Mouse (Mus musculus) CH12.LX (cell line): Measurements from ENCODE around the gene Il12rb1. TPM values are rescaled to one million over a fixed set of nuclear protein-coding genes. Genes with fewer than 3 reads are reported as not detected.

Source experiments
- DNase-seq: peaks from one replicate; pipeline ENCODE4 v3.0.0-alpha.2; 2013; ENCODE audit errors: extremely low read depth
- H3K27ac ChIP-seq: 2 replicates; pipeline ENCODE4 v1.5.1; 2012; ENCODE audit warnings: low read depth, mild to moderate bottlenecking, control low read depth, moderate library complexity; ENCODE audit not compliant: insufficient read depth
- H3K27me3 ChIP-seq: replicated peaks from 2 replicates; pipeline ENCODE3; 2012; ENCODE audit warnings: inconsistent platforms
- H3K36me3 ChIP-seq, 2 experiments: replicated peaks in 1 of 2; 2 replicates each; pipeline versions ENCODE3 to v1.6.1; 2012; ENCODE audit warnings: inconsistent platforms in 1 of 2, low read length in 1 of 2, mild to moderate bottlenecking in 1 of 2, mixed read lengths in 1 of 2, moderate library complexity in 1 of 2; ENCODE audit not compliant: control insufficient read depth in 1 of 2, insufficient read depth in 1 of 2
- H3K4me1 ChIP-seq, 2 experiments: 2 replicates each; pipeline ENCODE4 v1.6.1; 2012; ENCODE audit warnings: inconsistent platforms in 1 of 2, moderate library complexity in 1 of 2; ENCODE audit not compliant: insufficient read depth in 2 of 2, control insufficient read depth in 1 of 2
- H3K4me2 ChIP-seq: 2 replicates; pipeline ENCODE4 v1.6.1; 2012; ENCODE audit warnings: low read depth, mild to moderate bottlenecking, control low read depth; ENCODE audit not compliant: poor library complexity, insufficient read depth, severe bottlenecking
- H3K4me3 ChIP-seq, 3 experiments: fragments of 150-350 bp in 1 of 3; sonication (generic) in 1 of 3; replicated peaks in 1 of 3; 2 replicates each; pipeline versions ENCODE3 to v1.5.1; 2011 to 2012; ENCODE audit warnings: low read depth in 2 of 3, low read length in 2 of 3, mild to moderate bottlenecking in 2 of 3, moderate library complexity in 2 of 3, control low read depth in 1 of 3, improper control_type of control experiment in 1 of 3, inconsistent platforms in 1 of 3, mixed read lengths in 1 of 3; ENCODE audit not compliant: poor library complexity in 1 of 3
- H3K79me2 ChIP-seq: replicated peaks from 2 replicates; pipeline ENCODE4 v1.6.1; 2012; ENCODE audit warnings: mild to moderate bottlenecking, moderate library complexity; ENCODE audit not compliant: control insufficient read depth, poor library complexity, insufficient read depth, severe bottlenecking; ENCODE audit errors: extremely low read depth
- H3K9ac ChIP-seq: 2 replicates; pipeline ENCODE4 v1.6.1; 2012; ENCODE audit warnings: low read depth, mild to moderate bottlenecking, control low read depth, moderate library complexity; ENCODE audit not compliant: insufficient read depth
- H3K9me3 ChIP-seq: replicated peaks from 2 replicates; pipeline ENCODE3; 2012; ENCODE audit warnings: low read length, inconsistent platforms, mixed read lengths
- CHD1 ChIP-seq: IDR thresholded peaks from 2 replicates; pipeline ENCODE4 v1.6.1; 2012; ENCODE audit warnings: low read depth, low read length, improper control_type of control experiment, inconsistent platforms
- EP300 ChIP-seq: IDR thresholded peaks from 2 replicates; pipeline ENCODE4 v1.6.1; 2011; ENCODE audit warnings: low read length, improper control_type of control experiment
- GABPA ChIP-seq: IDR thresholded peaks from 2 replicates; pipeline ENCODE4 v1.6.1; 2012; ENCODE audit warnings: low read depth, low read length, improper control_type of control experiment, inconsistent platforms; ENCODE audit not compliant: insufficient replicate concordance
- HCFC1 ChIP-seq: IDR thresholded peaks from 2 replicates; pipeline ENCODE4 v1.6.1; 2012; ENCODE audit warnings: low read depth, mild to moderate bottlenecking, inconsistent platforms, low read length, improper control_type of control experiment
- IRF4 ChIP-seq: IDR thresholded peaks from 2 replicates; pipeline ENCODE4 v1.6.1; 2014; ENCODE audit warnings: low read depth, mild to moderate bottlenecking, inconsistent platforms, low read length, improper control_type of control experiment
- JUN ChIP-seq: IDR thresholded peaks from 2 replicates; pipeline ENCODE4 v1.6.1; 2011; ENCODE audit warnings: low read depth, mild to moderate bottlenecking, low read length, improper control_type of control experiment, moderate library complexity; ENCODE audit not compliant: insufficient read depth
- JUND ChIP-seq: conservative IDR thresholded peaks from 2 replicates; pipeline ENCODE4 v1.6.1; 2011; ENCODE audit warnings: low read depth, low read length, improper control_type of control experiment
- MAFK ChIP-seq: IDR thresholded peaks from 2 replicates; pipeline ENCODE4 v1.6.1; 2011; ENCODE audit warnings: low read length, improper control_type of control experiment; ENCODE audit not compliant: insufficient replicate concordance
- MYC ChIP-seq: IDR thresholded peaks from 2 replicates; pipeline ENCODE4 v1.6.1; 2011; ENCODE audit warnings: low read depth, mild to moderate bottlenecking, improper control_type of control experiment, low read length
- NELFE ChIP-seq: IDR thresholded peaks from 2 replicates; pipeline ENCODE4 v1.6.1; 2011; ENCODE audit warnings: low read depth, low read length, improper control_type of control experiment
- RAD21 ChIP-seq: IDR thresholded peaks from 2 replicates; pipeline ENCODE4 v1.6.1; 2011; ENCODE audit warnings: low read depth, mild to moderate bottlenecking, low read length, improper control_type of control experiment, moderate library complexity
- RCOR1 ChIP-seq: conservative IDR thresholded peaks from 2 replicates; pipeline ENCODE4 v1.6.1; 2012; ENCODE audit warnings: low read depth, mild to moderate bottlenecking, inconsistent platforms, low read length, improper control_type of control experiment
- UBTF ChIP-seq: IDR thresholded peaks from 2 replicates; pipeline ENCODE4 v1.6.1; 2012; ENCODE audit warnings: low read depth, mild to moderate bottlenecking, inconsistent platforms, low read length, improper control_type of control experiment, moderate library complexity
- ZC3H11A ChIP-seq: IDR thresholded peaks from 2 replicates; pipeline ENCODE4 v1.6.1; 2012; ENCODE audit warnings: low read depth, mild to moderate bottlenecking, inconsistent platforms, low read length, improper control_type of control experiment
- ZKSCAN1 ChIP-seq: IDR thresholded peaks from 2 replicates; pipeline ENCODE4 v1.6.1; 2012; ENCODE audit warnings: low read depth, inconsistent platforms, low read length, improper control_type of control experiment, borderline replicate concordance
- ZNF384 ChIP-seq: IDR thresholded peaks from 2 replicates; pipeline ENCODE4 v1.6.1; 2012; ENCODE audit warnings: low read depth, low read length, improper control_type of control experiment, inconsistent platforms
- dilution Hi-C: fragments of 300-500 bp; cut with MboI; formaldehyde crosslinking; loops from 2 replicates; pipeline ENCODE4 v1.14.3; 2020; ENCODE audit warnings: low sequenced_read_pairs; ENCODE audit not compliant: extremely low pct_unique_long_range_greater_than_20kb, extremely low pct_ligation_motif_present
- in situ Hi-C: fragments of 300-500 bp; cut with MboI; formaldehyde crosslinking; loops from 3 replicates; pipeline ENCODE4 v1.14.3; 2019; ENCODE audit warnings: low sequenced_read_pairs, low pct_ligation_motif_present, low pct_unique_long_range_greater_than_20kb, mixed read lengths
- polyA plus RNA-seq: library from polyadenylated mRNA; unstranded; fragments of >175 nt; gene quantifications from 2 replicates; pipeline ENCODE4 v1.2.1, GENCODE M21; 2012; ENCODE audit warnings: low read depth; ENCODE audit not compliant: insufficient read length
- total RNA-seq, 2 experiments: library from RNA; depleted of rRNA; stranded (reverse); fragments of 300-350 nt in 1 of 2; fragments of >200 nt in 1 of 2; gene quantifications; 2 replicates each; pipeline ENCODE4 v1.2.3; 2012 to 2014

The Il12rb1 gene
- total and polyA plus RNA-seq, 3 experiments, result 4.5 to 23.2 (median 12.5) TPM

DNA sequence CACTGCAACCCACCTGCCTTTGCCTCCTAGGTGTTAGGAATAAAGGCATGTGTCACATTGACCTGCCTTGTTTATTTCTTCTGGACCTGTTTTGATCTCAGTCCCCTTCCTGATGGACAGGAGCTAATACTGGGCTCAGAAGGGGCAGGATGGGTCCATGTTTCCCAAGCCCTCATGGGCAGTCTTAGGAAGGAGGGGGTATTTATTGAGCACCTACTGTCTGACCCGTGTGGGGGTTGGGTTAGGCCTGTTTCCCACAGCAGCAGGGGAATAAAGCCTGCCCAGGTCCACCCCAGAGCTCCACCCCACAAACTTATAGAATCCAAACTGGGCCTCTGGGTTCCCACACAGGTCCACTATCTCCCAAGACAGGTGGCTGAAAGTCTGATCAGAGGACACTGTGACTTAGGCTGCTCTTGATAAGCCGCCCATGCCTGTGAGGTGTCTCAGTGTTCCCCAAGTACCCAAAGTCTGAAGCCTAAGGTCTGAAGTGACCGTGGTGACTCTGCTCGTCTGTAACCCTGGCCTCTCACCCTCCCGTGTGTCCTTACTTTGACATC, 35.0 kb downstream of the Il12rb1 start:
- H3K36me3 ChIP-seq, result no peaks in the 10 kb centered on the region
- no peak for DNase-seq
- H3K9me3 ChIP-seq, result no peaks in the 10 kb centered on the region
- H3K9ac ChIP-seq, result no peak overlapping the region
- H3K4me2 ChIP-seq, result no peak overlapping the region
- TF ChIP-seq ZC3H11A (no peak), JUND (no peak), MAFK (no peak)
- no peak overlapping the region for H3K4me3 ChIP-seq
- dilution Hi-C loops, result no loop called here
- H3K27ac ChIP-seq, result no peak overlapping the region
- no peaks in the 10 kb centered on the region for H3K79me2 ChIP-seq
- peaks cover 2 to 29% of the 10 kb centered on the region in 2 experiments; a peak in 3 of 4 replicates for H3K4me1 ChIP-seq
- H3K27me3 ChIP-seq, result peaks cover 49% of the 10 kb centered on the region
- in situ Hi-C loops, result loop anchor here (5.0 to 10.0 kb wide), 2 partner anchors 81 to 128 kb away; partner anchors contain the start of genes Gm3336 and Mpv17l2

DNA sequence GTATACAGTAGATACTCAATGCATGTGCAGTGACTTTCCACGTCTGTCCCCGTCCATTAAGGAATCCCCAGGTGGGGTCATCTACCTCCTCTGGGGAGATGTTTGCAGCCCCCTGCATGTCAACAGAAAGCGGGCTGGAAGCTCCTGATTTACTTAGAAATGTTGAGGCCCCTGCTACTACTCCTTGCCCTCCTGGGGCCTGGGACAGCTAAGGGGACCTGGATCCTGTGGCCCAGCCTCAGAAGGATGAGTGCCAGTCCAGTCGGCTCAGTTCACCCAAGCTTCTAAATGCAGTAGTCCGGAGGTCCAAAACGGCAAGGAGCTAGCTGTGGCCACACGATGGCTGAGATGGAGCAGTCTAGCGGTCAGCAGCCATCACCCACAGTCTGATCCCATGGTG, 35.7 kb downstream of the Il12rb1 start:
- in situ Hi-C loops (loop anchor here (5.0 to 10.0 kb wide), 2 partner anchors 82 to 129 kb away; partner anchors contain the start of genes Gm3336 and Mpv17l2), dilution Hi-C loops (no loop called here)
- Histone ChIP-seq H3K79me2 (no peaks in the 10 kb centered on the region), H3K4me3 (no peak overlapping the region), H3K36me3 (no peaks in the 10 kb centered on the region), H3K4me2 (no peak overlapping the region), H3K27me3 (peaks cover 55% of the 10 kb centered on the region), H3K9ac (no peak overlapping the region), H3K4me1 (peaks cover 0 to 23% of the 10 kb centered on the region in 2 experiments; a peak in 2 of 4 replicates), H3K27ac (no peak overlapping the region), H3K9me3 (no peaks in the 10 kb centered on the region)
- TF ChIP-seq ZKSCAN1 (no peak), EP300 (no peak), MAFK (no peak), RAD21 (no peak), MYC (no peak), RCOR1 (no peak), GABPA (no peak), ZNF384 (no peak), HCFC1 (no peak), JUN (no peak), NELFE (no peak), IRF4 (no peak), UBTF (no peak), CHD1 (no peak)
- no peak for DNase-seq
